Mouse (Mus musculus) embryo, embryonic 10 days (tissue): ENCODE measurements at regions not wholly inside any gene's neighbourhood (a gene's known extent, or its start where the extent isn't known, plus 50 kb on each side); places are given as distances from the start of the nearest gene placed in this dataset.

Experiments
- DNase-seq: peaks from one replicate; pipeline ENCODE4 v3.0.0-alpha.2; 2015; ENCODE audit warnings: low spot score

DNA sequence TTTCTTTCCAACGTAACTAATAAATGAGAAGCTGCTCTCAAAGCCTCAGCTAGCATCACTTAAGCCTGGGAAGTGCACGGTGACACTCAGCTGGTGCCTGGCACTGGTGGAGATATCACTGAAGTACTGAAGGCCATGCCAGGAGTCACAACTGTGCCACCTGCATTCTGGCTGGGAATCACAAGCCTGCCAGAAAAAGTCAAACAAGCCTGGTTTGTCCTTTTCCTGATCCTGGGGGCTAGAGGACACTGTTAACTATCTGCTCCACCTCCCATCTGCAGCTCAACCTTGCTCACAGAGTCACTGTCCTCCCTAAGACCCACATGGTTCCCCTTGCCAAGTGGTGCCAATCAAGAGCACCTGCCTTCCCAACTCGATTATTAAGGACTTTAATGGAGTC, 135.2 kb upstream of the Car8 start:
- DNase-seq: no peak

GRCm38 (mm10) chr4:8372069-8372468, 133.2 kb upstream of the Car8 start:
- DNase-seq: peak; percentile 36

DNA sequence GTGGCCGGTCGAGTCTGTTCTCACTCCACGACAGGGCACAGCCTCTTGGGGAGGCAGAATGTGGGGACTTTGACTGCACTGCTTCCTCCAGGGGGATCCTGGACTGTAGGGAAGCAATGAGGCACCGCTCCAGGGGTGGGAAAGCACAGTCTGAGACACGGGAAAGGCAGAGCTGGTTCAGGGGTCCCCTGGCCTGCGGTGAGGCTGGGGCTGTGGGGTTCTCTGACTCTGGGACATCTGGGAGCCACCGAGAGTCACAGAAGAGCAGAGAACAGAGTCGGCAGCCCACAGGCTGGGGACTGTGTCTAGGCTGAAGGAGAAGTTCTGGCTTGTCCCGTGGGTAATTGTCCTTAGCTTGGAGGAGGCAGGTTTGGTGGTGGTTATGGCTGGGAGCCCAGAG, 131.9 kb upstream of the Car8 start:
- DNase-seq: no peak

GRCm38 (mm10) chr4:8367487-8368276, 128.8 kb upstream of the Car8 start:
- peak; percentile 87 for DNase-seq

GRCm38 (mm10) chr4:8366978-8367377, 128.1 kb upstream of the Car8 start:
- no peak for DNase-seq

DNA sequence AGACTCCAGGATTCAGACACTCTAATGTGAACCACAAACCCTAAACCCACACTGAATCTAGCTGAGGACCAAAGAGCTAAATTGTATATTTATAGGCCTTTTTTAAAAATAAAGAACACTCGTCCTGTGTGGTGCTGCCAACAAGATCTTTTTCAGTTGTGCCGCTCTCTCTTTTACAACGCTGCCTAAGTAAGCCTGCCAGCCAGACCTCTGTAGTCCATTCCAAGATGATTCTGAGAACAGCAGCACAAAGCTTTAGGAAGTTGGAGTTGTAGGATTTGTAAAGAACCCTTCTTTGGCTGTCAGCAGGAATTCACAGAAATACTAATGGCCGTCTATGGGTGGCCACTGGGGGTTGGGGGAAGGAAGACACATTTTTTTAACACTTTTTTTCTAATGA, 123.6 kb upstream of the Car8 start:
- no peak for DNase-seq

GRCm38 (mm10) chr4:8361931-8362330, 123.1 kb upstream of the Car8 start:
- peak; percentile 26 for DNase-seq

DNA sequence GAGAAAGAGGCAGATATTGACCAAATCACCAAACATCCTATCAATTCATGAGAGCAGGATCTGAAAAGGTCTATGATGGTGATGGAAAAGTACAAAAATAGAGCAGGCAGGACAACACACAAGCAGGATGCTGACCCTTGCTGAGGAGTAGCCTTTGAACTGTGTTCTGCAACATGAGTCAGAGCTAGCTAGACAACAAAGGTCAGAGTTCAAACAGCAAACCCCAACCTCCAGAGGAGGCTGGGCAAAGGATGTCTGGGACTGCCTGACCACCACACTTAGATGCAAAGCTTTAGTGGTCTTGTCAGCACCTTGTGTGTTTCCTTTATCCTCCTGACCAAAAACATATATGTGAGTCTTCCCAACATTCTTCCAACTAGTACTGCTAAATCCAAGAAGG, 122.5 kb upstream of the Car8 start:
- no peak for DNase-seq

DNA sequence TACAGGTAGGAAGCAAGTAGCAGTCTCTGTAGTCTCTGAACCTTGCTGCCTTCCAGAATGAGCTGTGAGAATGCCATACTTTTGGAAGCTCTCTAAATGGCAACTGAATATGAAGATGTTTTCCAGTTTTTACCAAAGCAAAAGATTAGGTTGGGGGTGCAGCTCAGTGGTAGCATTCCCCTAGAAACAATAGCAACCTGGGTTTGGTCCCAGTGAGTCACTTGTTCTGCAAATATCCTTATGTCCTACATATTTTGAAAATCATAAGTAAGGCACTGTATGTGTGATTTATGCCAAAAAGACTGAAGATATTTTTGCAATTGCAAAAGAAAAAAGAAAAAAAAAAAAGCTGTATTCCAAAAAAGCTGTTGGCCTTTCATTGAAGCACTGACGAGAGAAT, 118.6 kb upstream of the Car8 start:
- no peak for DNase-seq

GRCm38 (mm10) chr4:8341928-8342327, 103.1 kb upstream of the Car8 start:
- DNase-seq: no peak

GRCm38 (mm10) chr4:8309241-8309987, 70.6 kb upstream of the Car8 start:
- no peak for DNase-seq

GRCm38 (mm10) chr4:8292563-8292962, 53.7 kb upstream of the Car8 start:
- DNase-seq: no peak

GRCm38 (mm10) chr4:8291528-8292492, 53.0 kb upstream of the Car8 start:
- no peak for DNase-seq

DNA sequence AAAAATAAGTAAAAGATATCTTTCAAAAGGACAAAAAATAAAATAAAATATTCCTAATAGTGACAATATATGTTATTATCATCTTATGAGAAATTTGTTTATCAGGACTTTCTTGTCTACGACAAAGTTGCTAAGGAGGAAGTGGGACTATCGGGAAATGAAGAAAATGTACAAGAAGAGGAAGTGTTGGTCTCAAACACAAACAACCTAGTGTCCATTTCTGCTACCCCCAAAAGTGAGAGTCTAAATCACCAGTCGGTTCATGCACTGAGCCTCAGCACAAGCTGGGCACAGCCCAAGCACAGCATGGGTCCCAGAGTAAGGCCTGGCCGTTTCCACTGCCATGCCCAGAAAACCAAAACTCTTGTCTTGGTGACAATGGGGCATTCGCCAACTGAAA, 51.1 kb upstream of the Car8 start:
- no peak for DNase-seq
